Mouse (Mus musculus) monocyte, adult 5-6 weeks (primary cell): ENCODE results near the gene Rubcnl. TPM values are rescaled to one million over a fixed set of nuclear protein-coding genes. Genes with fewer than 3 reads are reported as not detected.
A peak's percentile ranks its signal among the peaks of the same experiment; 100 is the strongest.

Experiments
- ATAC-seq: fragments of 153-309, 156-312 bp; replicated peaks from 2 replicates; pipeline ENCODE4 v1.8.0; 2017; ENCODE audit warnings: mild to moderate bottlenecking; ENCODE audit not compliant: low TSS enrichment, insufficient number of reproducible peaks, severe bottlenecking, poor library complexity, low FRiP score
- total RNA-seq: library from RNA; stranded (forward); fragments of 200-1000, 200-491, 200-594 nt; gene quantifications from 3 replicates; pipeline ENCODE4 v1.2.3, GENCODE M21; 2017

Gene Rubcnl
- total RNA-seq, 1 experiment from 2014 or later, result 36.0 TPM

GRCm38 (mm10) chr14:75010986-75011655, 4.7 kb upstream of the Rubcnl start:
- ATAC-seq, result peak; percentile 72

- peak; percentile 23 for ATAC-seq
Observed at GRCm38 (mm10) chr14:75016715-75017020, 841 bp downstream of the Rubcnl start.

DNA sequence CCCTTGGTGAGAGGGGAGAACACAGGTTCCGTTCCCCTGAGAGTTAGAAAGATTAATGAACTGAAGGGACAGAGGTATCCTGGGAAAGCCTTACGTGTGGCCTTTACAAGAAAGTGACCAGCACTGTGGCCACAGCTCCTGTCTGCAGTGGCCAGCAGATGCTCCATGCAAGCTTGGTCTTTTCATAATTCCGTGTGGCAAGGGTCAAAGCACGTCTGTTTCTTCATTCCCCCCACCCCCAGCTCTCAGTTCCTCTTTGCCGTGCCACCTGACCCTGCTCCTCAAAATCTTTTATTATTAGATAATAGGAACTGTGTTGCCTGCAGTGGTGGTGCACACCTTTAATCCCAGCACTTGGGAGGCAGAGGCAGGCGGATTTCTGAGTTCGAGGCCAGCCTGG, 1.4 kb downstream of the Rubcnl start:
- peak; percentile 49 for ATAC-seq

DNA sequence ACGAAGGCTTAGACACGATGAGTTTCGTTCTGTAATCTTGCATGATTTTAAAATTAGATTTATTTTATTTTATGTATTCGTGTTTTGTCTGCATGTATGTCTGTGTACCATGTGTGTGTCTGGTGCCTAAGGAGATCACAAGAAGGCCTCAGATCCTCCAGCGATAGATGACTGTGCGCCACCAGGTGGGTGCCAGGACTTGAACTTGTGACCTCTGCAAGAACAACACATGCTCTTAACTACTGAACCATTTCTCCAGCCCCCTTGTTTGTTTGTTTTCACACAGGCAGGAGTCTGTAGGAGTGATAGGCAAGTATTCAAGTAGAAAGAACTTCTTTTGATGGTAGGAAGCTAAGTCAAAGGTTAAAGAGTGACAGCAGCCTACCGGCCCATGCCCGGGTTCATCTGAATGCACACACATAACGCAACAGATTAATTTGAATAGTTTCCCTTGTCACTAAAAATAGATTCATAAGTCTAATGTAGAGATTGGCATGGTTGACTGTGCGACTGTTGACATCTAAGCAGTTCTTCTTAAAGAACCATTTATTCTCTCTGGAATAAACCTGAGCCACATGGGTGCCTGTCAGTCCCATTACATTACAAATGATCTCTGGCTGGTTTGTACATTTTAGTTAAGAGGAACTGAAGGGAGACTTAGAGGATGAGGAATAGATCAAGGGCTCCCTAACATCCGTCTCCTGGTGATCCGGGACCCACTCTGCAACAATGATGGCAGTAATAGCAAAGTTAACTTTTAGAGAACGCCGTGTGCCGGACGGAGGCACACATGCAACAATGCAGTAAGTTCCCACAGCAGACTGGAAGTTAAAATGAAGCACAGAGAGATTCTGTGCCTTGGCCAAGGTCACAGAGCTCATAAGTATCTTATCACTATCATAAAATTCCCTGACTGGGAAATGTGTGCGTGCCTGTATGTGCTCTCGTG, 2.3 kb downstream of the Rubcnl start:
- ATAC-seq, result 0 out of 2 replicates have a peak, but pooled peaks have one; percentile 3

GRCm38 (mm10) chr14:75018829-75019228, 3.0 kb downstream of the Rubcnl start:
- ATAC-seq, result no peak

DNA sequence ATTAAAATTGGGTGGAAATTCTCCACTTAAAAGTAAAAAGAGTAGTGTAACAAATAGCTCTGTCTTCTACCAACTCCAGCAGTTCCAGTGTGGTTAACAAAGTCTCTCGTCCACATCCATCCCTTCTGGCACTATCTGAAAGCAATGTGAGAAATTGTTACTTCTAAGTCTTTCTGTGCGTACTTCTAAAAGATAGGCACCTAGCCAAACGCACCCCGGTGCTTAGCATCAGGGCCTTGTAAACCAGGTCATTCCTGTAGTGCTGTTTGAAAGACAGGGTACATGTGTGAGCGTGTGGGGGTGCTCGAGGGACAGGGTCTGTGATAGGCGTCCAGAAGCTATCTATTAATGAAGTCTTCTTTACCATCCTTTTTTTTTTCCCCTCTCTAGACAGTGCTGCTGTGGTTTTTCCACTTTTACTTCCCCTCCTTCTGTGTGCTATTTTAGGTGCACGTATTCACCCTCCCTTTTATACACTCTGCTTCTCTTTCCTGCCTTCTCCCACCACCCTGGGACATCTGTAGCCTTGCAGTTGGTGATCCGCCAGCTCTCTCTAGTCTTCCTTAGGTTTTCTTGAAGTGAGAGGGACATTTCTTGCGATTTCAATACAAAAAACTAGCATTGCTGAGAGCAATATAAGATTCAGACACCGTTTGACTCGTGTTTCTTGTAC, 4.9 kb downstream of the Rubcnl start:
- ATAC-seq, result no peak

DNA sequence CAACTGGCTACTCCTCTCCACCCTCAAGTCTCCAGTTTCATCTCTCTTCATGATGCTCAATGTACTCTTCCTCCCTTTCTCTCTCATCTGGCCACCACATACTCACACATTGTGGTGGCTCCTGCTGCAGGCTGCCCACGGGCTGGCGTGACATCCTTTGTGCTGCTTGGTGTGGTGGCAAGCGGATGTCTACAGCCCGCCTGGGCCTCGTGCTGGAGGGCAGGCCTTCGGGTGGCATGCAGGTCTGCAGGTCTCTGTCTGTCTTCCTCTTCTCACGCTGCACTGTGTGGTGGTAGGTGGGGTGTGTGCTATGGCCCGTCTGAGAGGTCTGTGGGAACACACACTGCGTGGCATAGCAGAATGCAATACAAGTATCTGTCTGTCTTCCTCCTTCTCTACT, 6.7 kb downstream of the Rubcnl start:
- ATAC-seq, result peak; percentile 42; the same call in 1 of the 2 replicates

GRCm38 (mm10) chr14:75024793-75025710, 9.2 kb downstream of the Rubcnl start:
- peak; percentile 75 for ATAC-seq

DNA sequence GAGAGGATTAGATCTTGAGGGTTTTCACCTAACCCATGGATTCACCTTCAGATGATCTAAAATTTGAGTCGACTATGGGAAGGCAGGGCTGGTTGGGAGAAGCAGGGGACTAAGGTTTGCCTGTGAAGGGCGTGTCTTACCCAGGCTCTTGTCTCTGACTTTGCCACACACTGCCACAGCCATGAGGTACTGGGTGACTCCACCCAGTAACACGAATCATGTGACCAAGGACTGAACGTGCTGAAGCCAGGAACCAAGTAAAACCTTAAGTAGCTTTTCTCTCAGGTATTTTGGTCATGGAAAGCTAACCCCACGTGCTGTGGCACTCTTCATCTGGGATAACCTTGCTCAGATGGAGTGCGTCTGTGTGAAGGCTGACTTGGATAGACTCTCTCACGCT, 14.9 kb downstream of the Rubcnl start:
- 0 out of 2 replicates have a peak, but pooled peaks have one; percentile 14 for ATAC-seq

DNA sequence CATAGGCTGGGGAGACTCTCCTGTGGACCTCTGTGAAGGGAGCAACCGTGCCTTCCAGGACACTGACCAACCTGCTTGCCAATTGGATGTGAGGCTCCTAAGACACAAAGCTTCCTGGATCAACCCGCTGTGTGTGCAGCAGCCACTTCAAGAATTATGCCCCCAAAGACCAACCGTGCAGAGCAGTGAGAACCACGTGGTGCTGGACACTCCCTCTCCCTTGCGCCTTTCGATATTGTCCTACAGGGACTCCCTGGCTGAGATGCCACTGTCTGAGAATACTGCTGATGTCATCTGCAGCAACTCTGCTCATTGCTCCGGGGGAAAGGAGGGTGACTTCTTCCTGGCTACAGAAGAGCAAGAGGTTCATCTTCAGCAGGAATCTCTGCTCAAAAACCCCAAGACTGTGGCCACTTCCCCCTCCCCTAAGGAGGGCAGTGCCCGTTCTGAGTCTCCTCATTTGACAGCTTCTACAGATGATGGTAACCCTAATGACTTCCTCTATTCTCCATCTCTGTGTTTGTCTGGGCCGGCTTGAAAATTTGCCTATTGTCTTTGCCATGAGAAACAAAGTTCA, 16.3 kb downstream of the Rubcnl start:
- peak; percentile 75 for ATAC-seq

DNA sequence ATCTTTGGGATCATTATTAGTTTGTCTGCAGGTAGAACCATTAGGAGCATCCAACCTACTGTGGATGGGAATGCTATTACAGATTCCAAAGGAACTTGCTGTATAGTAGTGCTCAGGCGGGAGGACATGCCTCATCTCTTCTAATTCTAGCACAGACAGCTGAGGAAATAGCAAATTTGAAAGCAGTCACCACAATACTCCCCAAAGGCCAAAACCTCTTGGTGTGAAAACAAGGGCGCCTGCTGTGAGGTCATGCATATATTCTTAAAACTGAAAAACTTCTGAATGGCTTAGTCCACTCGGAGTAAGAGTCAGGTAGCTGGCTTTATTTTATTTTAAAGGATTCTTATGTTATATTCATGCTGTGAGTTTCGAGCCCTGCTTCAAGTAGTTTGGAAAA, 16.9 kb downstream of the Rubcnl start:
- ATAC-seq, result no peak

DNA sequence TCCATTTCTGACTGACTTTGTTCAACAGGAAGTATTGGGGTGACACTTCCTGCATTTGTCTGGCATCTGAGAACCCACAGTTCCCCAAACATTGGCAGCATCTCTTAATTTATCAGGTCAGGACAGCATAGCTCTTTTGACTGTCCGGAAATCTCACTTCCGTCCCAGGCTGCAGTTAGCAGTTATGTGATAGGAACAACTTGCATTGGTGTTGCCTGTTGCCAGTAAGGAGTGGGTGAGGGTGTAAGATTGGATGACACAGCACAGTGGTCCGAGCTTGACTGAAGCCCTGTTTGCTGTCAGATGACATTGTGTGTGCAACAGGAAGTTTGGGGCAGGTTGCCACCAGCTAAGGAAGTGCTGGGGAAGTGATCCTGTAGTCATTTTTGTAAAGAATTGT, 18.4 kb downstream of the Rubcnl start:
- ATAC-seq, result peak; percentile 74

GRCm38 (mm10) chr14:75035431-75035830, 19.6 kb downstream of the Rubcnl start:
- ATAC-seq, result no peak

GRCm38 (mm10) chr14:75045184-75045583, 29.4 kb downstream of the Rubcnl start:
- peak; percentile 96 for ATAC-seq

DNA sequence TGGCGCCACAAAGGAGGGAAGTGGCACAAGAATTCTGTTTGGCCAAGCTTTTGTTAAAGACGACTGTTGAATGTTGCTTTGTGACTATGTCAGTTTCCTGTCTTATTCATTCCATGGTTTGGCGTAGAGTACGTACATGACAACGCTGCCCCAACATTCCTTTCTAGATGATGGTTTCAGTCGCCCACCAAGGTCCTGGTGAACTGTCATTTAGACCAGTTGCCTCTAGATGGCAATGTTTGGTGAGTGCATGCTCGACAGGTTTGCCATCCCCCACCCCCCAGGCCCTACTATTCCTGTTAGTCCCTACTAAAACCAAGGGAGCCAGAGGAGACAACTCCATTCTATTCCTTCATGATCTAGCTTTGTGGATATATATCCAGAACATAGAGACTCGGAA, 36.6 kb downstream of the Rubcnl start:
- no peak for ATAC-seq

- no peak for ATAC-seq
Observed at GRCm38 (mm10) chr14:75054455-75055343, 38.9 kb downstream of the Rubcnl start.

DNA sequence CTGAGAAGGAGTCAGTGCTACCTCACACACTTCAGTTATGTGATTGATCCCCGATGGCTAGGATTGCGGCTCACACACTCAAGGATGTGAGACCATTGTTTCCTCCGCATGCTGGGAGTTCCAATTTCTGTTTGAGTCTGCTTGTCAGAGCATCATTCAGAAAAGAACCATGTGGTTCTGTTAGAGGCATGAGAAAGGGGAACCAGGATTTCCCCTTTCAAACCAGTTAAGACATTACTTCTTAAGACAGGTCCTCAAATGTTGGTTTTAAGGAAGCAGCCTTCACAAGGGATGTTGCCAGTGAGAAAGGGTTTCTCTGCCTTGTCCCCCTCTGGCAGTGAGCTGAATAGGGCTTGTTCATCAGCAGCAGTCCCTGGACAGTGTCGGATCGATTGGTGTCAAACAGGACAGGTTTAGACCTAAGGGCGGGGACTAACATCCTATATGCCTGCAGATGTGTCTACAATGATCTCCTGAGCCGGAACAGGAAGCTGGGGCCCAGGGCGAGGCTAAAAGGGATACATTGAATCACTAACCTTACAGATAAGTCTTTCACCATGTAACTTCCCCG, 41.1 kb downstream of the Rubcnl start:
- peak; percentile 57 for ATAC-seq
